Mouse (Mus musculus) liver (tissue): ENCODE measurements around the gene Arhgef26.

Experiments
- DNase-seq: peaks from one replicate; pipeline ENCODE4 v3.0.0-alpha.2; 2020; ENCODE audit warnings: mixed read lengths

Arhgef26 gene

GRCm38 (mm10) chr3:62338044-62338443 is at the start of gene Arhgef26:
Arhgef26 (plus strand) TSS chr3:62338344.
- DNase-seq: no peak

DNA sequence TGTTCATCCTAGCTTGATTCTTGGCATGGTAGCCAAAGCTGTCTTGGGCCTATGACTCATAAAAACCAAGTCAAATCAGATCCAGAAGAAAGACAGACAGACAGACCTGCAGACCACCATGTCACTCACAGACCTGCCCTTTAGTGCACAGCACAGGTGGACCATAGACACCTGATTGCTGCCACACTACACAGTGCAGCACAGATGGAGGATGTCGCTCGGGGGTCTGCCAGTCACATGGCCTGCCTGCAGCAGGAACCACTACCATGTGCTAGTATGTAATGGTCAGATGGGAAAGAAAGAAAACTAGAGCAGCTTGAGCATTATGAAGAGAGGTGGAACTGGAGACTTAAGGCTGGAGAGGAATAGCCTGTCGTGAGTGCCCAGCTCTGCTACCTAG is 27.7 kb upstream of the Arhgef26 start:
- no peak for DNase-seq

- no peak for DNase-seq
Measured at GRCm38 (mm10) chr3:62311224-62311623, 26.9 kb upstream of the Arhgef26 start.

GRCm38 (mm10) chr3:62324708-62325107 is 13.4 kb upstream of the Arhgef26 start:
- DNase-seq: no peak

DNA sequence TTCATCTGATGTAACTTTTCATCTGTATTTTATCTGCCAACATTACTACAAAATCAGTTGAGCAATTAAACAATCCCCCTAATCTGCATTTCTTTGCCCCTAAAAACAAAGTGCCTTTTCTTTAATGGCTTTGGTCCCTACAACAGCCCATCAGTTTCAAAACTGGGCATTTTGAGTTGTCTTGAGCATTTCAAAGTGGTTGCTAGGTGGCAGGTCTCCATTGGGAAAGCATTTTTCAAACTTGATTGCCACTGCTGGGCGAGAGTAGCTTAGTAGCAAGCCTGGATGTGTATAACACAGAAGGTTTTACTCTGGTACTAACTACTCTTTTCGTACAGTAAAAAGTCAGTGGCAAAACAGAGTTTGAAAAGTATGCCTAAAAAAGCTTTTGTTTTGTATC is 10.2 kb upstream of the Arhgef26 start:
- DNase-seq: no peak

GRCm38 (mm10) chr3:62338461-62338853 is 313 bp downstream of the Arhgef26 start:
- DNase-seq: no peak

DNA sequence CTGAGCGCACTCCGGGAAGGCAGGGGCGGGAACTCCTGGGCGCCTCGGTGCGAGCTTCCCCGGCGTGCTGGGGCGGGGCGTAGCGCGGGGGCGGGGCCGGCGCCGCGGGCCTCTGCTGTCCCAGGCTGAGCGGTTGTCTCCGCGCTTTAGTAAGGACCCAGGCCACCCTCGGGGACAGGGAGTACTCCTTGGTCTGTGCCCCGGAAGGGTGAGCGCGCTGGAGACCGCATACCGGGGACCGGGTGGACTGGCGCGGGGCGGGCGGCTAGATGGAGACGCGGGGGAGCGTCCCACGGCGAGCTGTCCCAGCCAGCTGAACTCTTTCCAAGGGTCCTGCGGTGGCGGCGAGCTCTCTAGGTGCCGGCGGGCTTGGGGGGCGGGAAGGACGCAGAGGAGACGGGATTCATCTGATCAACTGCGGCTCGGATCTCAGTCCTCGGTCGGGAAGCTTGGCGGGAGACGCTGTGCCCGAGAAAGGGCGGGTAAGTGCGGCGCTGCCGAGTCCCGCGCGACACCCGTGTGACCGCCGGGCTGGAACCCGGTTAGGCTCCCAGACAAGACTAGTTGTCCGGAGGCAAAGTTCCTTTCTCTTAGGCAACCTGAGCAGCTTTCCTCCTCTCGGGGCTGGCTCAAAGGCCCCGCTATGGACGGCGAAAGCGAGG is 841 bp downstream of the Arhgef26 start:
- peak; percentile 62 for DNase-seq

DNA sequence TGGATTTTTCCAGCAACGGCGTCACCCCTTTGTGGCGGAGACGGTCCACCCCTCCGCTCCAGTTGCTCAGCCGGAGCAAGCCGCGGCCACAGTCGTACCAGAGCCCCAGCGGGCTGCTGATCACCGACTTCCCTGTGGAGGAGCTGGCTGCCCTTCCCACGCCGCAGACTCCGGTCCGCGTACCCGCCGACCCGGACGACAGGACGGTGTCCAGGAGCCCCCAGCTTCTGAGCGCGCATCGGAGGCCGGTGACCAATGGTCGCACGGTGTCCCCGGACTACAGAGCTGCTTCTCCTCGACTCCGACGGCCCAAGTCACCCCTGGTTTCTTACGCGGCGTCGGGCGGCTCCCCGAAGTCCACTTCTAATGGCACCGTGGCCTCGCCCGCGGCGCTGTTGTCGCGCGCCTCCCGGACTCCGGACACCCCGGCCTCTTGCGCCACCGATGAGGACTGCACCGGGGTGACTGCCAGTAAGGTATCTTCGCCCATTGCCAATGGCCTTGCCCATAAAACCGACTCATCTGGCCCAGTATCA is 1.4 kb downstream of the Arhgef26 start:
- peak; percentile 24 for DNase-seq

GRCm38 (mm10) chr3:62340154-62340760 is 2.1 kb downstream of the Arhgef26 start:
- no peak for DNase-seq

GRCm38 (mm10) chr3:62340861-62341260 is 2.7 kb downstream of the Arhgef26 start:
- DNase-seq: no peak

- no peak for DNase-seq
Measured at GRCm38 (mm10) chr3:62341496-62342205, 3.5 kb downstream of the Arhgef26 start.

GRCm38 (mm10) chr3:62348514-62349217 is 10.5 kb downstream of the Arhgef26 start:
- no peak for DNase-seq

DNA sequence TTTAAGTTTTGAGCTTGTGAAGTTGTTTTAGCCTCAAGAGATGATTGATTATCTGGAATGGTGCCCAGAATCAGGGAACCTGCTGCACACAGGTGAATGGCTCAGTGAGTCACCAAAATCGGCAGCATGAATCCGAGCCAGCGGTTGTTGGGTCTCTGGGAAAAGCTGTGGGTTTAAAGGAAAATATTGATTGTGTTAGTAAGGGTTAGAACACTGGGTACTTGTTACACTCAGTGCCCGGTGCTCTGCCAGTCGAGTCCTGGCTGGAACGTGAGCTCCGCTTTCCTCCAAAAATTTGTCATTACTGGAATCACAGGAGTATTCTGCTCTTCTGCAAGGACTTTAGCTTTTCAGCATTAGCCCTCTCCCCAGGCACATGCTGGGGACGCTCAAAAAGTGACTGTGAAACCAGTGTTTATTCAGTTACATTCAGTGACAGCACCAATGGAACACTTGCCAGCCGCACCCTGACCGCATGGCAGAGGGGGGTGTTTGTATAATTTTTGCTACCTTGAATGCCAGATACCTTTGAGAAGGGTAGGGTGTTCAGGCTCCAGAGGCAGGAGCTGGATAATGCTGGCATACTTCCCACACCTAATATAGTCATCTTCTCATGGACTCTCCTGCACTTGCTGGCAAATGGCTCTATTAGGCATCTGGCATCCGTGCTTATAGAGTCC is 11.2 kb downstream of the Arhgef26 start:
- DNase-seq: no peak

DNA sequence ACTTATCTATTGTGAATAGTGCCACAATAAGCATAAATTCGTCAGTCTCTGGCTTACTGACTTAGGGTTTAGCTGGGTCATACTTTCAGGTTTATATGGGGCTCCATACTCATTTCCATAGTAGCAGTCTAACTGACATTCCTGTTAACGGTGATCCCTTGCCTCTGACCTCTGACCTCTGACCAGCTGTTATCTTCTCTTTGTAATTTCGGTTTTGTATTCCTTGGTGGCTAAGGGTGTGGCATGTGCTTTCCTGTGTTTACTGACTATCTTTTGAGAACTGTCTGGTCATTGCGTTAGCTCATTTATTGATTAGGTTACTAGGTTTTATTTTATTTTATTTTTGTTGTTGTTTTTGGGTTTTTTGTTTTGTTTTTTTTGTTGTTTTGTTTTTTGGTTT is 13.9 kb downstream of the Arhgef26 start:
- no peak for DNase-seq

- no peak for DNase-seq
Measured at GRCm38 (mm10) chr3:62352876-62353275, 14.7 kb downstream of the Arhgef26 start.

- no peak for DNase-seq
Measured at GRCm38 (mm10) chr3:62367882-62368281, 29.7 kb downstream of the Arhgef26 start.

DNA sequence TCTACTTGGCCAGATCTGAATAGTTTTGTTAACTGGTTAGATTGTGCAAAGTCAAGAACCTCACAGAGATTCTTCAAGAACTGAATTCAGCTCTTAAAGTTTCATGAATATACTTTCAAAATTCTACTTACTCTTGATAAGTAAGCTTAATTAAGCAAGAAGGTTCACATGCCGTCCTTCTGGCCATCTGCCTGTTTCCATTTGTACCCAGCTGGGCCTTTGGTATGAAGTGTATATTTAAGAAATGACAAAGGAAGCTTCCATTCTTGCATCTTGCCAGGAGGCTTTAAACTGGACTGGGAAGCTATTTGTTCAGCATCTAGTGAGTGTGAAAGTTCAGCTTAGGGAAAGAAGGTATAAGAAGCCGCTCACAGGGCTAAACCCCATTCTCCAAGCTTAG is 34.7 kb downstream of the Arhgef26 start:
- DNase-seq: no peak

GRCm38 (mm10) chr3:62374346-62374745 is 36.2 kb downstream of the Arhgef26 start:
- no peak for DNase-seq

GRCm38 (mm10) chr3:62374831-62375230 is 36.7 kb downstream of the Arhgef26 start:
- DNase-seq: no peak

DNA sequence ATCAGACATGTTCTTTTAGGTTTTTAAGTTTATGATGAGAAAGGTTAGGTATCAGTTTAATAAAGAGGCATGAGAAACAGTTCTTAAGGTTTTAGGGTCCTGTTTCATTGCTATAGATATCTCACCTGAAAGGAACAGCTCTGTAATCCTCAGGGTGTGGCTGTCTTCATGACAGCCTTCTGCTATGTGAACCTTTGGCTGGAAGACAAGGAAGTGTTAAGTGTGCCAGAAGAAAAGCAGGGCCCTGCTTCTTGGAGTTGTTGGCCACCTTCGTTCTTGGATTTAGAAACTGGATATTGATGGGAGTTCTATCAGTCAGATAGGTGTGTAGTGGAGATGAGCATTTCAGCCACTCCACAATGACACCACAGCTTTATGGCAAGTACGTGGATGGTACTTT is 38.6 kb downstream of the Arhgef26 start:
- DNase-seq: no peak

- no peak for DNase-seq
Measured at GRCm38 (mm10) chr3:62379946-62380345, 41.8 kb downstream of the Arhgef26 start.

DNA sequence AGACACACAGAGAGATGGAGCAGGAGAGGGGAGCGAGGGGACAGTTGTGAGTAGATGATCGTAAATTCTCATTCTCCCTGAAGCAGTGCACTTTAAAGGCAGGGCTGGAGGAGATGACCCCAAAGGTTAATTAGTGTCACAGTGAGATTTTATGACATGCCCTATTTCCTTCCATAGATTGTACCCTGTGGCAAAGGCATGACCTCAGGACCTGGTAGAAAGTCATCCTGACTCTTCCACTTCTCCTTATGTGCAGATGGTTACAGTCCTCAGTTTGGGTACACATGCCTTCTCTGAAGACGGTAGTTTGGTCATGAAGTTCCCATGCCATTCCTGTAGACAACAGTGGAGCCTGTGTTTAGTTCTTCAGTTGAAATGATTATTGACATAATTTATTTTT is 42.3 kb downstream of the Arhgef26 start:
- no peak for DNase-seq

DNA sequence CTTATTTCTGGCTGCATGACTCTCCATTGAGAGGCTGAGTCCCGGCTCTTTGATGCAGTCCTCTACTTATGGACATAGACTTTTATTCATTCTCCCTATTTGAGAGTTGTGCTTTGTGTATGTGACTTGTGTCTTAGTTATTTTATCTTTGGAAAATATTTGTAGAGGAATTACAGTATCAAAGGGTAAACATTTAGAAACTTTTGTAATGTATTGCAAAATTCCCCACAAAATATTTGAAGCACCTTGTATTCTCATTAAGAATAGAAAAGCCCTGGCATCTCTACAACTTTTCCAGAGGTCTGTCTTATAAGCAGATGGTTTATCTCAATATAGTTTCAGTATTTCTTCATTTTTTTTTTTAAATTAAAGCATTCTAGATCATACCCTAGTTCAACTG is 44.7 kb downstream of the Arhgef26 start:
- no peak for DNase-seq
